Mouse (Mus musculus) liver, adult 2 months (tissue): Measurements from ENCODE around the gene Agpat2. TPM values are rescaled to one million over a fixed set of nuclear protein-coding genes. Genes with fewer than 3 reads are reported as not detected.

Experiments used
- DNase-seq: peaks from one replicate; pipeline ENCODE4 v3.0.0-alpha.2; 2011; ENCODE audit warnings: low read depth, low spot score; ENCODE audit errors: extremely low read depth
- H3K27ac ChIP-seq: fragments of 200-500 bp; replicated peaks from 2 replicates; pipeline ENCODE4 v1.5.1; 2012; ENCODE audit warnings: low read depth, mild to moderate bottlenecking, control low read depth, inconsistent platforms, low read length; ENCODE audit not compliant: insufficient read depth
- H3K27me3 ChIP-seq: fragments of 200-500 bp; 2 replicates; pipeline ENCODE4 v1.6.1; 2012; ENCODE audit warnings: mild to moderate bottlenecking, moderate library complexity, low read length, inconsistent platforms; ENCODE audit not compliant: control insufficient read depth, insufficient read depth
- H3K36me3 ChIP-seq: fragments of 200-500 bp; 2 replicates; pipeline ENCODE4 v1.6.1; 2012; ENCODE audit warnings: low read length, inconsistent platforms; ENCODE audit not compliant: control insufficient read depth, insufficient read depth
- H3K4me1 ChIP-seq: fragments of 200-500 bp; 2 replicates; pipeline ENCODE4 v1.6.1; 2011; ENCODE audit warnings: low read length; ENCODE audit not compliant: control insufficient read depth, insufficient read depth
- H3K4me3 ChIP-seq: fragments of 200-500 bp; 2 replicates; pipeline ENCODE4 v1.5.1; 2011; ENCODE audit warnings: low read depth, mild to moderate bottlenecking, control low read depth, low read length, moderate library complexity; ENCODE audit not compliant: insufficient read depth
- H3K79me2 ChIP-seq: fragments of 200-500 bp; 2 replicates; pipeline ENCODE4 v1.6.1; 2012; ENCODE audit warnings: inconsistent platforms, mild to moderate bottlenecking, low read length, moderate library complexity; ENCODE audit not compliant: control insufficient read depth, insufficient read depth
- H3K9ac ChIP-seq: fragments of 200-500 bp; 2 replicates; pipeline ENCODE4 v1.6.1; 2012; ENCODE audit warnings: low read depth, mild to moderate bottlenecking, control low read depth, inconsistent platforms, low read length
- CTCF ChIP-seq: fragments of 200-500 bp; IDR thresholded peaks from 2 replicates; pipeline ENCODE4 v1.5.1; 2011; ENCODE audit warnings: low read depth, low read length, control low read depth
- POLR2A ChIP-seq: fragments of 200-500 bp; IDR thresholded peaks from 2 replicates; pipeline ENCODE4 v1.6.1; 2011; ENCODE audit warnings: low read length, control low read depth; ENCODE audit not compliant: insufficient read depth; ENCODE audit errors: extremely low read depth
- WGBS: fragments of 180-500 bp; shearing (Covaris S2); methylation state at CpG from one replicate; pipeline ENCODE4 v1.1.7; 2018; 5-methylcytosine and 5-hydroxymethylcytosine counted together
- polyA plus RNA-seq: library from polyadenylated mRNA; depleted of rRNA; stranded (reverse); fragments of >200 nt; gene quantifications from 2 replicates; pipeline ENCODE4 v1.2.3, GENCODE M21; 2012; rRNA removed
- total RNA-seq: library from RNA; depleted of rRNA; stranded (reverse); fragments of >200 nt; gene quantifications from 2 replicates; pipeline ENCODE4 v1.2.3, GENCODE M21; 2014; rRNA removed

Gene Agpat2
- total RNA-seq (116 and 153 TPM in 2 replicates), polyA plus RNA-seq (421 and 511 TPM in 2 replicates)

DNA sequence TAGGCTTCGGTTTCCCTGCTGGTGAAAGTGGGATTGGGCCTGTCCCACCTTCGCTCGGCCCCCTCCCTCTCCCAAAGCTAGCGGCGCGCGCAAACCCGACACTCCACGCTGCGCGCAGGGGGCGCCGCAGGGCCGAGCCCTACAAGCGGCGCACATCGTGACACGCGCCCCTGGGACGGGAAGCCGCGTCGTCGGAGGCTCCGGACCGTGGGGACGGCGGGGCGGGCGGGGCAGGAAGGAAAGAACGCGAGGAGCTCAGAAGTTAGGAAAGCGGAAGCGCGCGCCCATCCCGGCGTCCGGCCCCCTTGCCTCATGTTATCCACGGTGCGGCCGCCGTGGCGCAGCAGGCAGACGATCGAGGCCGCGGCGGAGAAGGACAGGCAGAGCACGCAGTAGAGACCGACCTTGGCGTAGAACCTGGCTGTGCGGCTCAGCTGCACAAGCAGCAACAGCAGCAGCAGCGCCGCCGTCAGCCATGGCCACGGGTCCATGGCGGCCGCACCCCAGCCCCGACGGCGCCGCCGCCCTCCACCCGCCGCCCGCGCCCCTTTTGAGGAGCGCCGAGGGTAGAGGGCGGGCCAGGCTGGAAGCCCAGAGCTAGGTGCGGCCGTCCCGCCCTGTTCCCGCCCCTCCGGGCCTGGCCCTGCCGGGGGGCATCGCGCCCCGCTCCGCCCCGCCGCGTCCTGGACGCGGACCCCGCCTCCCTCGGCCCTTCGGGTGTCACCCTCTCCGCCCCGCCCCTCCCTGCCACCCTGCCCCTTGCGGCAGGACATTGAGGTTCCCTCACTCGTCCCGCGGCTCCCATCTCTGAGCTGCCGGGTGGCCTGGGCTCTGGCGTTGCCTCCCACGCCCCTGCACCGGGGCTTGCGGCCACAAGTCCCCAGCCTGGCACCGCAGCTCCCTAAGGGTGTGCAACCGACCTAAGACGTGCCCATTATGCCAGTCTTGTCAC lies at the start of gene Agpat2:
Agpat2 (minus strand) TSS at position 698 of the 952 bp plus-strand sequence.
- under 1% methylated on average over 100 of the region's 103 CpGs for WGBS
- TF ChIP-seq CTCF (peak; percentile 51), POLR2A (peak; percentile 95)
- Histone ChIP-seq H3K79me2 (peaks cover 13% of the 10 kb centered on the region; the same call in 1 of the 2 replicates), H3K27ac (peak within 1 kb of the TSS; percentile 95), H3K36me3 (no peaks in the 10 kb centered on the region), H3K4me1 (peaks cover 11% of the 10 kb centered on the region), H3K9ac (peak within 1 kb of the TSS; percentile 93), H3K4me3 (peak within 1 kb of the TSS; percentile 78), H3K27me3 (no peaks in the 10 kb centered on the region)
- peak; percentile 75 for DNase-seq

DNA sequence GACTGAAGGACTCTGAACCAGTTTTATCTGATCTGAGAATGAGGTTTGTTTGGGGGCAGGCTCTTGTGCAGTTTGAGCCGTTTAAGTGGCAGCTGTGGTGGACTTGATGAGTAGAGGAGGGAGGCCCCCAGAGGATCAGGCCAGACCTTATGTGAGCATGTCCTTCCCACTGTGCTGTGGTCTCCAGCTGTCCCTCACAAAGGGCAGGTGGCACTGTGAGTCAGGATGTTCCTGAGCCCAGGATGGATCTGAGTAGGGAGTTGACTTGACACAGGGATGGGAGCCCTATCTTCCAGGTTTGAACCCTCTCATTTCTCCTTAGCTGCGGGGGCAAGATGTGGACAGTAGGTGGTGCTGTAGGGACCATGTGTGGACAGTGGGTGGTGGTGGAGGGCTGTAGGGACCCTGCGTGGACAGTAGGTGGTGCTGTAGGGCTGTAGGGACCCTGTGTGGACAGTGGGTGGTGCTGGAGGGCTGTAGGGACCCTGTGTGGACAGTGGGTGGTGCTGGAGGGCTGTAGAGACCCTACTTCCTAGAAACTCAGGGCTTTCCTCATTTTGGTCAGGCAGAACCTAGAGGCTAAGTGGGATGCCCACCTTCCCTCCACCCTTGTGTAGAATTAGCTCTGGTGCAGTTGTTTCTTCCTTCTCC lies 42.6 kb upstream of the Agpat2 start:
- 14% methylated on average over 3 of the region's 3 CpGs for WGBS
- peak; percentile 63 for DNase-seq

GRCm38 (mm10) chr2:26643942-26644341 lies 39.7 kb upstream of the Agpat2 start:
- 56% methylated on average over 2 of the region's 2 CpGs for WGBS
- Histone ChIP-seq H3K9ac (no peak overlapping the region), H3K36me3 (no peaks in the 10 kb centered on the region), H3K79me2 (peaks cover 3% of the 10 kb centered on the region; the same call in 1 of the 2 replicates), H3K27me3 (no peaks in the 10 kb centered on the region), H3K4me3 (no peak overlapping the region), H3K4me1 (no peaks in the 10 kb centered on the region), H3K27ac (no peak overlapping the region)
- TF ChIP-seq POLR2A (no peak), CTCF (peak; percentile 25; the same call in 1 of the 2 replicates)
- DNase-seq = peak; percentile 15

More for the DNA sequence above, 42.6 kb upstream of the Agpat2 start:
- no peak overlapping the region for H3K27ac ChIP-seq
- H3K4me3 ChIP-seq = no peak overlapping the region; the same call in 1 of the 2 replicates
- TF ChIP-seq CTCF (peak; percentile 100), POLR2A (no peak)
- no peaks in the 10 kb centered on the region for H3K4me1 ChIP-seq
- no peaks in the 10 kb centered on the region for H3K36me3 ChIP-seq
- no peaks in the 10 kb centered on the region for H3K79me2 ChIP-seq
- no peaks in the 10 kb centered on the region for H3K27me3 ChIP-seq
- no peak overlapping the region for H3K9ac ChIP-seq

GRCm38 (mm10) chr2:26641006-26641647 lies 36.9 kb upstream of the Agpat2 start:
- H3K36me3 ChIP-seq = peaks cover 16% of the 10 kb centered on the region
- H3K4me3 ChIP-seq = no peak overlapping the region
- H3K4me1 ChIP-seq = peaks cover 5% of the 10 kb centered on the region; the same call in 1 of the 2 replicates
- 86% methylated on average over 7 of the region's 7 CpGs for WGBS
- peaks cover 3% of the 10 kb centered on the region; the same call in 1 of the 2 replicates for H3K79me2 ChIP-seq
- no peak overlapping the region for H3K27ac ChIP-seq
- DNase-seq = no peak
- TF ChIP-seq POLR2A (no peak), CTCF (no peak)
- no peaks in the 10 kb centered on the region for H3K27me3 ChIP-seq
- H3K9ac ChIP-seq = no peak overlapping the region
